Mouse (Mus musculus) central nervous system, embryonic 11.5 days (tissue): ENCODE measurements around the gene Otos. TPM values are rescaled to one million over a fixed set of nuclear protein-coding genes. Genes with fewer than 3 reads are reported as not detected.

Experiments
- polyA plus RNA-seq: library from polyadenylated mRNA; depleted of rRNA; stranded (reverse); fragments of >200 nt; gene quantifications from 2 replicates; pipeline ENCODE4 v1.2.3, GENCODE M21; 2012; rRNA removed

Gene Otos
- polyA plus RNA-seq, result 0.11 and 0.12 TPM in 2 replicates

DNA sequence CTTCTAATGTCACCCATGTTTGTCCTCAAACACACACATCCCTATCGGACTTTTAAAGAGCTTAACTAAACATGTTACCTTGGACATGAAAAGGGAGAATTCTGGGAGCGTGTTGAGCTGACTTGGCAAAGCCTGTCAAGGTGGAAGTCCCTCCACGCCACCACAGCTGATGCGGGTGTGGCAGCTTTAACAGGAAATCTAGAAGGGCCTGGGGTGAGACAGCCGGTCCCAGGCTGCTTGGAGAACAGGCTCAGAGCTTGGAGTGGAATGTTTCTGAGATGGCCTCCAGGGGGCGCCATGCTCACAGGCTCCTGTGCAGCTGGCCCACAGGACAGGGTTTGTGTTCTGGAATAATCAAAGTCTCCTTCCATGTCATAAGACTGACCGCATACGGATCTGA is at the start of gene Otos:
TSS of gene Otos (minus strand) at position 169 of the 400 bp plus-strand sequence.

GRCm38 (mm10) chr1:92641514-92642272 is 6.9 kb downstream of the Otos start, which contains the start of gene Cops9:
Gene Cops9 (minus strand): TSS chr1:92641985.

DNA sequence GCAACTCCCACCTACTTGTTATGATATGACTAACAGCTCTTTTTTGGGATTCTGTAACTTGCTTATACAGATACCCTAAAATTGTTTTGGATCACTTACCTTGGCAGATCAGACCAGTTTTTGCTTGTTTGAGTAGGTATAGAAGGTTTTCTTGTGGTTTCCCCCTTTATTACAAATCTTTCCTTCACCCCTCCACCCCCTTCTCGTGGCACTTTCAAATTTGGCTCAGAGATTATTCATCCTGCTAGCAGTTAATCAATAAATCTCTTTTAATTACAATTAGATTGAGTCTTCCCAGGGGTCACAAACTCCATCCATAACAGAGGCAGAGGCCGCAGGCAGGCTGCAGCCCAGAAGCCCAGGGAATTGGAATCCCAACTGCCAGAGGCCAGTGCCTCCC is 31.2 kb downstream of the Otos start, which contains the start of gene Olfr12:
TSS of gene Olfr12 (plus strand) at position 301 of the 400 bp plus-strand sequence.

DNA sequence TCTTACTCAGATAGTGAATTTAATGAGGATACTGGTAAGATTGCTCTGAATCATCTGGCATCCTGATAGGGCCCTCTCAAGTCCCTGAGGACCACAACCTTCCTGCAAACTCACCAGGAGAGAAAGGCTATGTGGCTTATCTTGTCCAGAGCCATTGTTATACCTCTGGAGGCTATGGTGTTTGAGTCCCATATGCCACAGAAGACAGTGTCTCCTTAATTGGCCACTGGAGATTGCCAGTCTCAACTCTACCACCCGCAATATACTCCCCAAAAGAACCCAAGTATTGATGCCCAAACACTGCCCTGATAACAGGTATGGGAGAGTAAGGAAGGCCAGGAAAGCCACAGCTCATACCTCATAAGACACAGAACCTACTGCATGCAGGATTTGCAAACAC is 43.2 kb downstream of the Otos start, which contains the start of gene Olfr1410:
TSS of gene Olfr1410 (plus strand) at position 301 of the 400 bp plus-strand sequence.

Other genes with a start within 250 kb of the Otos start
- gene Ndufa10, start 175.0 kb downstream of the Otos start, polyA plus RNA-seq, result 92.3 and 187 TPM in 2 replicates
- gene Olfr1416, start 163.7 kb downstream of the Otos start, polyA plus RNA-seq, result not detected in 2 replicates
- not detected in 2 replicates for gene Olfr1415, start 152.7 kb downstream of the Otos start, polyA plus RNA-seq
- gene Olfr1414, start 130.2 kb downstream of the Otos start, polyA plus RNA-seq, result not detected in 2 replicates
- not detected in 2 replicates for gene Olfr1413, start 77.5 kb downstream of the Otos start, polyA plus RNA-seq
- not detected in 2 replicates for gene Olfr1412, start 63.1 kb downstream of the Otos start, polyA plus RNA-seq
- not detected in 2 replicates for gene Olfr1411, start 54.4 kb downstream of the Otos start, polyA plus RNA-seq
- gene Olfr1410, start 43.1 kb downstream of the Otos start, polyA plus RNA-seq, result not detected in 2 replicates
- 0.08 and 0.09 TPM in 2 replicates for gene Olfr12, start 31.1 kb downstream of the Otos start, polyA plus RNA-seq
- gene Cops9, start 6.9 kb downstream of the Otos start, polyA plus RNA-seq, result 242 and 368 TPM in 2 replicates
- 72.2 and 79.8 TPM in 2 replicates for gene Gpc1, start 182.8 kb upstream of the Otos start, polyA plus RNA-seq